Mouse (Mus musculus) G1E (cell line): ENCODE measurements around the gene Mrpl3. TPM values are rescaled to one million over a fixed set of nuclear protein-coding genes. Genes with fewer than 3 reads are reported as not detected.

Source experiments
- ATAC-seq: 2 replicates; pipeline ENCODE4 v1.8.0; 2016; ENCODE audit warnings: mild to moderate bottlenecking; ENCODE audit not compliant: insufficient number of reproducible peaks, poor library complexity, low FRiP score, severe bottlenecking; ENCODE audit errors: extremely low read depth
- DNase-seq: peaks from one replicate; pipeline ENCODE4 v3.0.0; 2012; ENCODE audit warnings: low spot score
- H3K27me3 ChIP-seq: 2 replicates; pipeline ENCODE4 v1.6.1; 2012; ENCODE audit warnings: mild to moderate bottlenecking, low read length, inconsistent platforms; ENCODE audit not compliant: insufficient read depth
- H3K36me3 ChIP-seq: replicated peaks from 2 replicates; pipeline ENCODE3; 2012; ENCODE audit warnings: mild to moderate bottlenecking, inconsistent platforms
- H3K4me1 ChIP-seq: 2 replicates; pipeline ENCODE4 v1.6.1; 2012; ENCODE audit warnings: low read depth, low read length, inconsistent platforms, mixed read lengths; ENCODE audit not compliant: insufficient read depth
- H3K4me3 ChIP-seq: 2 replicates; pipeline ENCODE4 v1.5.1; 2012; ENCODE audit warnings: low read depth, mild to moderate bottlenecking, inconsistent platforms, low read length, moderate library complexity, mixed read lengths
- H3K9me3 ChIP-seq: replicated peaks from 2 replicates; pipeline ENCODE4 v1.6.1; 2012; ENCODE audit warnings: inconsistent platforms
- CTCF ChIP-seq: IDR thresholded peaks from 2 replicates; pipeline ENCODE4 v1.5.1; 2012; ENCODE audit warnings: low read depth, low read length, inconsistent platforms, mixed read lengths
- GATA1 ChIP-seq: IDR thresholded peaks from 2 replicates; pipeline ENCODE4 v1.6.1; 2012; ENCODE audit warnings: borderline replicate concordance, low read length, inconsistent platforms, mixed read lengths
- GATA2 ChIP-seq: IDR thresholded peaks from 2 replicates; pipeline ENCODE4 v1.6.1; 2012; ENCODE audit warnings: low read depth, low read length, inconsistent platforms, borderline replicate concordance
- POLR2AphosphoS5 ChIP-seq: IDR thresholded peaks from 2 replicates; pipeline ENCODE4 v1.6.1; 2012; ENCODE audit warnings: low read depth, low read length, inconsistent platforms; ENCODE audit not compliant: insufficient replicate concordance
- TAL1 ChIP-seq: conservative IDR thresholded peaks from 2 replicates; pipeline ENCODE4 v1.6.1; 2012; ENCODE audit warnings: low read depth, low read length, inconsistent platforms, mixed read lengths
- polyA plus RNA-seq: library from polyadenylated mRNA; stranded (reverse); fragments of >175 nt; gene quantifications from 2 replicates; pipeline ENCODE4 v1.2.3, GENCODE M21; 2012
- total RNA-seq, 2 experiments: library from RNA; stranded (forward) in 1 of 2; stranded (reverse) in 1 of 2; fragments of 200-1000 nt in 1 of 2; fragments of >200 nt in 1 of 2; fragmentation: Nextera tagmentation in 1 of 2; gene quantifications; 2 replicates each; pipeline ENCODE4 v1.2.3; 2014 to 2017

Gene Mrpl3
- total RNA-seq (2014; fragmentation: Nextera tagmentation) (74.6 and 86.0 TPM in 2 replicates), total RNA-seq (2017) (143 and 173 TPM in 2 replicates), polyA plus RNA-seq (31.0 and 37.8 TPM in 2 replicates)

GRCm38 (mm10) chr9:105053147-105053557 lies at the start of gene Mrpl3:
Gene Mrpl3, plus strand, starts transcription at chr9:105053239.
- no peak for TF ChIP-seq GATA2
- TF ChIP-seq TAL1, result no peak
- TF ChIP-seq CTCF, result no peak
- no peak for TF ChIP-seq GATA1
- TF ChIP-seq POLR2AphosphoS5, result no peak
- DNase-seq (peak; percentile 37), ATAC-seq (peak; percentile 59; the same call in 1 of the 2 replicates)
- Histone ChIP-seq H3K4me1 (peaks cover 12% of the 10 kb centered on the region; the same call in 1 of the 2 replicates), H3K27me3 (no peaks in the 10 kb centered on the region; the same call in 1 of the 2 replicates), H3K36me3 (peaks cover 36% of the 10 kb centered on the region), H3K9me3 (no peaks in the 10 kb centered on the region), H3K4me3 (peak within 1 kb of the TSS; percentile 91)

- no peak overlapping the region for H3K4me3 ChIP-seq
- no peaks in the 10 kb centered on the region for H3K36me3 ChIP-seq
- TF ChIP-seq GATA2 (no peak), GATA1 (no peak), TAL1 (no peak), POLR2AphosphoS5 (no peak), CTCF (no peak)
- H3K27me3 ChIP-seq, result no peaks in the 10 kb centered on the region
- ATAC-seq (no peak), DNase-seq (no peak)
- H3K9me3 ChIP-seq, result no peaks in the 10 kb centered on the region
- no peaks in the 10 kb centered on the region for H3K4me1 ChIP-seq
Observed at GRCm38 (mm10) chr9:105010721-105011120, 42.3 kb upstream of the Mrpl3 start.

DNA sequence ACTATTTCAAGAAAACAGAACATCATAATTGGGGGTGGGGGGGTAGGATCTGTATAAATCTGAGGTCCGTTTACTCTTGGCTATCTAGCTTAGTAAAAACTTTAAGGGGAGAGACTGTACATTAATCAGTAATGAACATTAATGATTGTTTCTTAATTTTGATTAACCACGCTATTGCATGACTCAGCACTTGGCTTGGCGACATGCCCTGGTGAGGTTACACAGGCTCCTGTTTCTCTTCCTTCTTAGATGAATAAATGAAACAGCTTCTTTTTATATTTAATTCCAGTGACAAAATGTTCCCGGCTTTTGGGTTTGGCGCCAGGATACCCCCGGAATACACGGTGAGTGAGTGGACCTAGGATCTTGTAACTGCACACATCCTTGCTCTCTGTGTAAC lies 34.9 kb upstream of the Mrpl3 start:
- Histone ChIP-seq H3K27me3 (no peaks in the 10 kb centered on the region), H3K4me1 (no peaks in the 10 kb centered on the region), H3K36me3 (no peaks in the 10 kb centered on the region), H3K4me3 (no peak overlapping the region), H3K9me3 (peaks cover 3% of the 10 kb centered on the region; the same call in 1 of the 2 replicates)
- TF ChIP-seq POLR2AphosphoS5, result no peak
- no peak for TF ChIP-seq GATA1
- no peak for TF ChIP-seq TAL1
- no peak for DNase-seq
- ATAC-seq, result no peak

GRCm38 (mm10) chr9:105028311-105028710 lies 24.7 kb upstream of the Mrpl3 start:
- Histone ChIP-seq H3K27me3 (no peaks in the 10 kb centered on the region), H3K9me3 (0 out of 2 replicates have a peak, but pooled peaks cover 2% of the 10 kb centered on the region)
- no peak for ATAC-seq

DNA sequence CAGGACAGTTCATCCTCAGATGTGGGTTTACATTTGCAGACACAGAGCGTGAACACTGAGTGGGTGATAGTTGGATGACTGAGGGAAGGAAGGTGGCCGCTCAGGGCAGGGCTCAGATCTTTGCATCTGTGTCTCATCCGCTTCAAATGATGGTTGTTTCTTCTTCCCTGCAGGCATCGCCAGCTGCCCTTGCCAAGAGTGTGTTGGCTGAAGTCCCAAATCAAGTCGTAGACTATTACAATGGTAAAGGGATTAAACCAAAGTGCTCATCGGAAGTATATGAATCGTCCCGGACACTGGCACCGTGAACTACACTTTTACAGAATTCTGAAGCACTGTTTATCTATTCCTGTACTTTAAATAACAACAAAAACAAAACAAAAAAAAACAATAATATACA lies 20.5 kb upstream of the Mrpl3 start:
- no peaks in the 10 kb centered on the region for H3K4me1 ChIP-seq
- DNase-seq, result no peak
- H3K27me3 ChIP-seq, result no peaks in the 10 kb centered on the region
- no peak overlapping the region for H3K4me3 ChIP-seq
- no peak for TF ChIP-seq CTCF
- ATAC-seq, result no peak; the same call in 1 of the 2 replicates
- no peaks in the 10 kb centered on the region for H3K9me3 ChIP-seq
- no peaks in the 10 kb centered on the region for H3K36me3 ChIP-seq

More at GRCm38 (mm10) chr9:105028311-105028710, 24.7 kb upstream of the Mrpl3 start:
- no peak for DNase-seq
- Histone ChIP-seq H3K4me3 (no peak overlapping the region), H3K36me3 (no peaks in the 10 kb centered on the region), H3K4me1 (no peaks in the 10 kb centered on the region)
- TF ChIP-seq TAL1, result no peak
- no peak for TF ChIP-seq GATA2
- no peak for TF ChIP-seq CTCF
- no peak for TF ChIP-seq POLR2AphosphoS5
- no peak for TF ChIP-seq GATA1

DNA sequence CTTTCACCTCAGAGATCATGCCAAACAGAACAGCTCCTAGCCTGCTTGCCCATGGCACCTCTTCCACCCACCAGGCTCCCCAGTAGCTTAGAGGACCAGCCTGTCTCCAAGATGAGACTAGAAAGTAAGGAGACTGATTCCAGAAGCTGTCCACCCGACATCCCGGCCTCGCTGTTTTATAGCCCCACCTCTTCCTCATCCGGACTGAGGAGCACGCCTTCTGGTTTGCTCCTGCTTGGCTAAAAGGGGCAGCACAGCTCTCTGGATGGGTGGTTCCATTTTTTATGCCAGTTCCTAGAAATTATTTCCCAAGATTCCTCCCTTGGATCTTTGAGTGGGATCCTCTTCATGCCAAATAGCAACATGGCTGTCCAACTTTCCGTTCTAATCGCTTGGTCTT lies 19.4 kb upstream of the Mrpl3 start:
- ATAC-seq (no peak), DNase-seq (no peak)
- Histone ChIP-seq H3K36me3 (no peaks in the 10 kb centered on the region), H3K4me1 (no peaks in the 10 kb centered on the region), H3K27me3 (no peaks in the 10 kb centered on the region), H3K4me3 (no peak overlapping the region), H3K9me3 (no peaks in the 10 kb centered on the region)
- no peak for TF ChIP-seq CTCF
- no peak for TF ChIP-seq POLR2AphosphoS5
- no peak for TF ChIP-seq GATA2
- no peak for TF ChIP-seq GATA1
- no peak for TF ChIP-seq TAL1
